In genomic region chr8:89721684-89722305, GRCm38 (mm10) we compare ENCODE assay signal across 27 mouse cellular contexts.
"Had no signal": no experiment of that assay in that cellular context is flagged by ENCODE, and none has a peak within 500 bp of the region (broad histone marks: within the 10 kb centered on the region; RNA-seq: fewer than 3 reads in every experiment).

No protein-coding gene starts in this region.

- H3K4me1 ChIP-seq: hindbrain, embryonic 10.5 days; hindbrain, embryonic 12.5 days; intestine, embryonic 15.5 days; liver, embryonic 13.5 days; liver, embryonic 15.5 days had no signal

- ATAC-seq: hindbrain, embryonic 16.5 days; inflammation-experienced regulatory T-cells, adult 6 months; intestine, embryonic 15.5 days; intestine, postnatal 0 days; liver, postnatal 0 days had no signal

- H3K36me3 ChIP-seq: heart, embryonic 10.5 days; heart, embryonic 12.5 days; hindbrain, embryonic 10.5 days; hindbrain, embryonic 12.5 days; intestine, embryonic 15.5 days; limb, embryonic 10.5 days; limb, embryonic 12.5 days; liver, embryonic 13.5 days; liver, embryonic 15.5 days had no signal

- H3K27me3 ChIP-seq: heart, embryonic 12.5 days; hindbrain, embryonic 12.5 days; intestine, embryonic 15.5 days; liver, embryonic 13.5 days; liver, embryonic 15.5 days had no signal

- H3K9me3 ChIP-seq: heart, embryonic 10.5 days; heart, embryonic 12.5 days; hindbrain, embryonic 10.5 days; hindbrain, embryonic 12.5 days; intestine, embryonic 15.5 days; limb, embryonic 10.5 days; limb, embryonic 12.5 days; liver, embryonic 13.5 days; liver, embryonic 15.5 days had no signal

- H3K27ac ChIP-seq: gastrocnemius, adult 2 months; heart, adult 2 months; heart, embryonic 10.5 days; hindbrain, embryonic 10.5 days; hindbrain, embryonic 12.5 days; hindbrain, embryonic 14.5 days; intestine, embryonic 15.5 days; layer of hippocampus, adult 2 months; left cerebral cortex, adult 2 months; limb, embryonic 10.5 days; limb, embryonic 12.5 days; liver, embryonic 13.5 days; liver, embryonic 15.5 days had no signal

- H3K4me2 ChIP-seq: heart, embryonic 12.5 days; hindbrain, embryonic 12.5 days; hindbrain, embryonic 14.5 days; intestine, embryonic 15.5 days; limb, embryonic 12.5 days; liver, embryonic 11.5 days; liver, embryonic 13.5 days; liver, embryonic 15.5 days had no signal

- H3K4me3 ChIP-seq: gastrocnemius, adult 2 months; heart, adult 2 months; heart, embryonic 10.5 days; heart, embryonic 12.5 days; hindbrain, embryonic 10.5 days; hindbrain, embryonic 12.5 days; intestine, embryonic 15.5 days; layer of hippocampus, adult 2 months; left cerebral cortex, adult 2 months; limb, embryonic 10.5 days; limb, embryonic 12.5 days; liver, embryonic 13.5 days; liver, embryonic 15.5 days had no signal

- DNase-seq: gastrocnemius, adult 2 months; gastrocnemius, postnatal 10 days; gastrocnemius, postnatal 25 days; heart, adult 2 months; heart, postnatal 10 days; heart, postnatal 4 days; kidney, adult 2 months; kidney, adult 9 months; kidney, postnatal 14 days; liver; liver, embryonic 13.5 days; liver, postnatal 0 days had no signal

- H3K9ac ChIP-seq: heart, embryonic 12.5 days; hindbrain, embryonic 12.5 days; hindbrain, embryonic 14.5 days; intestine, embryonic 15.5 days; limb, embryonic 12.5 days; liver, embryonic 13.5 days; liver, embryonic 15.5 days; liver, postnatal 0 days had no signal
